Mouse (Mus musculus) fibroblast of lung, adult 2 months (primary cell): Measurements from ENCODE around the gene Srgap1.
A peak's percentile ranks its signal among the peaks of the same experiment; 100 is the strongest.

Experiments
- DNase-seq: peaks from one replicate; pipeline ENCODE4 v3.0.0-alpha.2; 2011; ENCODE audit warnings: low read depth

The Srgap1 gene

GRCm38 (mm10) chr10:122046904-122047726 lies at the start of gene Srgap1:
TSS of gene Srgap1 (minus strand) at chr10:122047315.
- no peak for DNase-seq

- no peak for DNase-seq
Measured at GRCm38 (mm10) chr10:122096462-122096979, 49.4 kb upstream of the Srgap1 start.

- no peak for DNase-seq
Measured at GRCm38 (mm10) chr10:122090472-122090871, 43.4 kb upstream of the Srgap1 start.

- no peak for DNase-seq
Measured at GRCm38 (mm10) chr10:122081352-122081751, 34.2 kb upstream of the Srgap1 start.

GRCm38 (mm10) chr10:122069153-122069552 lies 22.0 kb upstream of the Srgap1 start:
- DNase-seq, result no peak

GRCm38 (mm10) chr10:122055826-122056225 lies 8.7 kb upstream of the Srgap1 start:
- DNase-seq, result no peak

GRCm38 (mm10) chr10:122054535-122054934 lies 7.4 kb upstream of the Srgap1 start:
- DNase-seq, result no peak

GRCm38 (mm10) chr10:122051831-122052230 lies 4.7 kb upstream of the Srgap1 start:
- peak; percentile 58 for DNase-seq

- no peak for DNase-seq
Measured at GRCm38 (mm10) chr10:122047727-122048365, 731 bp upstream of the Srgap1 start.

GRCm38 (mm10) chr10:122046511-122046903 lies 608 bp downstream of the Srgap1 start:
- DNase-seq, result no peak

- DNase-seq, result no peak
Measured at GRCm38 (mm10) chr10:122045946-122046345, 1.2 kb downstream of the Srgap1 start.

GRCm38 (mm10) chr10:122044926-122045325 lies 2.2 kb downstream of the Srgap1 start:
- DNase-seq, result no peak

GRCm38 (mm10) chr10:122040372-122040771 lies 6.7 kb downstream of the Srgap1 start:
- DNase-seq, result no peak

- DNase-seq, result no peak
Measured at GRCm38 (mm10) chr10:122039566-122039965, 7.5 kb downstream of the Srgap1 start.

GRCm38 (mm10) chr10:122038554-122038953 lies 8.6 kb downstream of the Srgap1 start:
- DNase-seq, result no peak

- DNase-seq, result no peak
Measured at GRCm38 (mm10) chr10:122033271-122033670, 13.8 kb downstream of the Srgap1 start.

- DNase-seq, result no peak
Measured at GRCm38 (mm10) chr10:122030420-122030819, 16.7 kb downstream of the Srgap1 start.

GRCm38 (mm10) chr10:122029738-122030137 lies 17.4 kb downstream of the Srgap1 start:
- DNase-seq, result no peak

- no peak for DNase-seq
Measured at GRCm38 (mm10) chr10:122025198-122025597, 21.9 kb downstream of the Srgap1 start.

- DNase-seq, result no peak
Measured at GRCm38 (mm10) chr10:122020906-122021305, 26.2 kb downstream of the Srgap1 start.

GRCm38 (mm10) chr10:122020255-122020654 lies 26.9 kb downstream of the Srgap1 start:
- DNase-seq, result no peak

- DNase-seq, result peak; percentile 42
Measured at GRCm38 (mm10) chr10:122018594-122019048, 28.5 kb downstream of the Srgap1 start.

- no peak for DNase-seq
Measured at GRCm38 (mm10) chr10:122017743-122018142, 29.4 kb downstream of the Srgap1 start.
